Mouse (Mus musculus) G1E (cell line): ENCODE results near the gene Gm3238.
"Not testable (repeated sequence)": the region's sequence is repeated elsewhere in the genome, so short reads cannot be mapped to it uniquely, and the experiment has no call there.

Experiments
- CTCF ChIP-seq: IDR thresholded peaks from 2 replicates; pipeline ENCODE4 v1.5.1; 2012; ENCODE audit warnings: low read depth, low read length, inconsistent platforms, mixed read lengths
- GATA1 ChIP-seq: IDR thresholded peaks from 2 replicates; pipeline ENCODE4 v1.6.1; 2012; ENCODE audit warnings: borderline replicate concordance, low read length, inconsistent platforms, mixed read lengths
- GATA2 ChIP-seq: IDR thresholded peaks from 2 replicates; pipeline ENCODE4 v1.6.1; 2012; ENCODE audit warnings: low read depth, low read length, inconsistent platforms, borderline replicate concordance
- POLR2AphosphoS5 ChIP-seq: IDR thresholded peaks from 2 replicates; pipeline ENCODE4 v1.6.1; 2012; ENCODE audit warnings: low read depth, low read length, inconsistent platforms; ENCODE audit not compliant: insufficient replicate concordance
- TAL1 ChIP-seq: conservative IDR thresholded peaks from 2 replicates; pipeline ENCODE4 v1.6.1; 2012; ENCODE audit warnings: low read depth, low read length, inconsistent platforms, mixed read lengths

GRCm38 (mm10) chr10:77741924-77742688 lies 29.0 kb downstream of the Gm3238 start, which contains the start of gene Gm18596:
- TF ChIP-seq CTCF, GATA1, TAL1, POLR2AphosphoS5, GATA2: not testable (repeated sequence)
